Mouse (Mus musculus): ENCODE measurements around the gene Tmem86b. TPM values are rescaled to one million over a fixed set of nuclear protein-coding genes. Genes with fewer than 3 reads are reported as not detected.

Tmem86b gene
- polyA plus RNA-seq, 1 experiment, result 2.8 TPM

DNA sequence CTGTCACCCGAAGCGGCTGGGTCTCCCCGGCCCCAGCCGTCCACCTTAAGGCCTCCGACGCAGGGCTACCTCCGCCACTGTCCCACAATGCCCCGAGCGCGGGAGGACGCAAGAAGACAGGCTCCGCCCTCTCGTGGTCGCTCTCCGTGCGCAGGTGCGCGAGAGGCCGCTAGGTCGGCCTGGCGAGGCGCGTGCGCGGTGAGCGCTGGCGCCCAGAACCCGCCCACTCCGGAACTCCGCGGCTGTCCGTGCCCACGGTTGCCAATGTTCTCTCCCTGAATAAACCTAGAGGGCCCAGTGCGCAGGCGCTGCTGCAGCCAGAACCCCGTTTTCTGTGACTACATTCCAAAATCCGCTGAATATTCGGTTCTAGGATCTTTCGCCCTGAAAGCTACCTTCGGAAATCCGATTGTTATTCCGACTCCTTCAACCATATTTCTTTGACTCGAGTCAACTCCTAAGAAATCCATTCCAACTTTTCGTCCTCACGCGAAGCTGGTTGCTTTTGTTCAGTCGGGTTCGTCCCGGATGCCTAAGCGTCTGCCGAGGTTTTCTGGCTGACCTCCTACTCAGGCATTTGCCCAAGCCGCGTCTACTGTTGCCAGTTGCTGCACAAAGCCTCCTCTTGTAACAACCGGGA is 27.8 kb upstream of the Tmem86b start, which contains the start of gene Ppp6r1:
Gene Ppp6r1 (minus strand): TSS at position 108 of the 640 bp plus-strand sequence.
- peak within 1 kb of the TSS; percentile 85 for H3ac ChIP-seq (ENCODE audit: control insufficient read depth, insufficient read length, low read depth)
- TF ChIP-seq FOSL1 (IDR thresholded peaks at IDR 0.05; ENCODE audit: insufficient read depth, low read length, poor library complexity, severe bottlenecking) (no peak), MAX (IDR thresholded peaks at IDR 0.05) (no peak), USF1 (IDR thresholded peaks at IDR 0.05; ENCODE audit: low read depth) (no peak), MYOD1 (IDR thresholded peaks at IDR 0.05; ENCODE audit: control insufficient read depth, insufficient read length, low read depth) (no peak), CTCF (IDR thresholded peaks at IDR 0.05; ENCODE audit: control insufficient read depth, insufficient read depth, insufficient read length) (no peak), MYOG (IDR thresholded peaks at IDR 0.05; ENCODE audit: control insufficient read depth, extremely low read depth, insufficient read length) (no peak), CEBPB (IDR thresholded peaks at IDR 0.05; ENCODE audit: low read depth) (no peak)
- H3K4me3 ChIP-seq (ENCODE audit: insufficient read depth, poor library complexity, severe bottlenecking), result peak within 1 kb of the TSS; percentile 72
- H3K36me3 ChIP-seq (ENCODE audit: control insufficient read depth, insufficient read depth), result no peaks in the 10 kb centered on the region
- peaks cover 48% of the 10 kb centered on the region for H3K79me2 ChIP-seq (ENCODE audit: control insufficient read depth, insufficient read depth)
- H3K27me3 ChIP-seq (ENCODE audit: control insufficient read depth, insufficient read depth, insufficient read length), result no peaks in the 10 kb centered on the region
- peaks cover 41% of the 10 kb centered on the region for H3K79me3 ChIP-seq (ENCODE audit: low read depth)

- Histone ChIP-seq H3K27me3 (ENCODE audit: control insufficient read depth, insufficient read depth, insufficient read length) (no peaks in the 10 kb centered on the region), H3K4me3 (ENCODE audit: insufficient read depth, poor library complexity, severe bottlenecking) (peak overlapping the region; percentile 72), H3ac (ENCODE audit: control insufficient read depth, insufficient read length, low read depth) (peak overlapping the region; percentile 85), H3K79me3 (ENCODE audit: low read depth) (peaks cover 47% of the 10 kb centered on the region), H3K36me3 (ENCODE audit: control insufficient read depth, insufficient read depth) (no peaks in the 10 kb centered on the region), H3K79me2 (ENCODE audit: control insufficient read depth, insufficient read depth) (peaks cover 55% of the 10 kb centered on the region)
- TF ChIP-seq MYOD1 (IDR thresholded peaks at IDR 0.05; ENCODE audit: control insufficient read depth, insufficient read length, low read depth) (no peak), MAX (IDR thresholded peaks at IDR 0.05) (no peak), USF1 (IDR thresholded peaks at IDR 0.05; ENCODE audit: low read depth) (no peak), FOSL1 (IDR thresholded peaks at IDR 0.05; ENCODE audit: insufficient read depth, low read length, poor library complexity, severe bottlenecking) (no peak), CEBPB (IDR thresholded peaks at IDR 0.05; ENCODE audit: low read depth) (no peak)
Observed at GRCm38 (mm10) chr7:4658128-4658907, 27.1 kb upstream of the Tmem86b start.

DNA sequence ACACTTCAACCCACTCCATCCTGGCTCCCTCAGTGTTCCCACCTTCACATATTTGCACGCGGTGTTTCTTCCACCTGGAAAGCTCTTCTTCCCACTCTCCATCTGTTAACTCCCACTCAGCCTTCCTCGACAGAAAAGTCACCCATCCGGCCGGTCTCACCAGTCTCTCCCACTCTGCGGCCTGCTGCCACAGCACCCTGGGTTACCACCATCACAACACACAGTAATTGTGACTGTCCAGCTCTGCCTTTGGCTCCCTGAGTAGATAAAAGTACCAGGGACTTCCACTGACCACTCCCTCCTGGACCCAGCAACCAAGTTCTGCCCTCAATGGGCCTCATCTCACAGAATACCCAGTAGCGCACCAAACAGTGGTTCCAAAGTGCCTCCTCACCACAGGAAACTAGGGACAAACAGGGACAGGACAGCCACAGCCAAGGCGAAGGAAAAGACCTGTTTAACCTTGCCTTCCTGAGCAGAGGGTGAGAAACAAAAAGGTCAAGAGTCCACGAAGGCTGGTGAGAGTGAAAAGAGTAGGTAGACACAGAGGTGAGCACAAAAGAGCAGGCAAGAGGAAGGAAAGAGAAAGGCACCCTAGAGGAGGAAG is 26.4 kb upstream of the Tmem86b start:
- no peak for TF ChIP-seq MYOG (IDR thresholded peaks at IDR 0.05; ENCODE audit: control insufficient read depth, extremely low read depth, insufficient read length)
- TF ChIP-seq FOSL1 (IDR thresholded peaks at IDR 0.05; ENCODE audit: insufficient read depth, low read length, poor library complexity, severe bottlenecking), result no peak
- TF ChIP-seq CEBPB (IDR thresholded peaks at IDR 0.05; ENCODE audit: low read depth), result no peak
- TF ChIP-seq USF1 (IDR thresholded peaks at IDR 0.05; ENCODE audit: low read depth), result no peak
- no peak for TF ChIP-seq MYOD1 (IDR thresholded peaks at IDR 0.05; ENCODE audit: control insufficient read depth, insufficient read length, low read depth)
- TF ChIP-seq CTCF (IDR thresholded peaks at IDR 0.05; ENCODE audit: control insufficient read depth, insufficient read depth, insufficient read length), result no peak
- TF ChIP-seq MAX (IDR thresholded peaks at IDR 0.05), result no peak
- H3K27me3 ChIP-seq (ENCODE audit: control insufficient read depth, insufficient read depth, insufficient read length), result no peaks in the 10 kb centered on the region
- H3K36me3 ChIP-seq (ENCODE audit: control insufficient read depth, insufficient read depth), result peaks cover 5% of the 10 kb centered on the region
- peak overlapping the region; percentile 72 for H3K4me3 ChIP-seq (ENCODE audit: insufficient read depth, poor library complexity, severe bottlenecking)
- peaks cover 62% of the 10 kb centered on the region for H3K79me2 ChIP-seq (ENCODE audit: control insufficient read depth, insufficient read depth)
- peak overlapping the region; percentile 85 for H3ac ChIP-seq (ENCODE audit: control insufficient read depth, insufficient read length, low read depth)
- H3K79me3 ChIP-seq (ENCODE audit: low read depth), result peaks cover 53% of the 10 kb centered on the region

- Histone ChIP-seq H3ac (ENCODE audit: control insufficient read depth, insufficient read length, low read depth) (no peak overlapping the region), H3K27me3 (ENCODE audit: control insufficient read depth, insufficient read depth, insufficient read length) (no peaks in the 10 kb centered on the region), H3K36me3 (ENCODE audit: control insufficient read depth, insufficient read depth) (peaks cover 13% of the 10 kb centered on the region), H3K79me3 (ENCODE audit: low read depth) (peaks cover 61% of the 10 kb centered on the region), H3K79me2 (ENCODE audit: control insufficient read depth, insufficient read depth) (peaks cover 70% of the 10 kb centered on the region), H3K4me3 (ENCODE audit: insufficient read depth, poor library complexity, severe bottlenecking) (no peak overlapping the region)
- TF ChIP-seq MAX (IDR thresholded peaks at IDR 0.05) (no peak), USF1 (IDR thresholded peaks at IDR 0.05; ENCODE audit: low read depth) (no peak), FOSL1 (IDR thresholded peaks at IDR 0.05; ENCODE audit: insufficient read depth, low read length, poor library complexity, severe bottlenecking) (no peak), MYOG (IDR thresholded peaks at IDR 0.05; ENCODE audit: control insufficient read depth, extremely low read depth, insufficient read length) (no peak), CTCF (IDR thresholded peaks at IDR 0.05; ENCODE audit: control insufficient read depth, insufficient read depth, insufficient read length) (no peak), MYOD1 (IDR thresholded peaks at IDR 0.05; ENCODE audit: control insufficient read depth, insufficient read length, low read depth) (no peak), CEBPB (IDR thresholded peaks at IDR 0.05; ENCODE audit: low read depth) (no peak)
Observed at GRCm38 (mm10) chr7:4656818-4657217, 25.6 kb upstream of the Tmem86b start.

GRCm38 (mm10) chr7:4655916-4656315 is 24.7 kb upstream of the Tmem86b start:
- H3K79me2 ChIP-seq (ENCODE audit: control insufficient read depth, insufficient read depth), result peaks cover 79% of the 10 kb centered on the region
- no peaks in the 10 kb centered on the region for H3K27me3 ChIP-seq (ENCODE audit: control insufficient read depth, insufficient read depth, insufficient read length)
- H3K36me3 ChIP-seq (ENCODE audit: control insufficient read depth, insufficient read depth), result peaks cover 20% of the 10 kb centered on the region
- no peak overlapping the region for H3ac ChIP-seq (ENCODE audit: control insufficient read depth, insufficient read length, low read depth)
- H3K4me3 ChIP-seq (ENCODE audit: insufficient read depth, poor library complexity, severe bottlenecking), result no peak overlapping the region
- H3K79me3 ChIP-seq (ENCODE audit: low read depth), result peaks cover 70% of the 10 kb centered on the region
- TF ChIP-seq MYOG (IDR thresholded peaks at IDR 0.05; ENCODE audit: control insufficient read depth, extremely low read depth, insufficient read length), result no peak
- TF ChIP-seq FOSL1 (IDR thresholded peaks at IDR 0.05; ENCODE audit: insufficient read depth, low read length, poor library complexity, severe bottlenecking), result no peak
- no peak for TF ChIP-seq CTCF (IDR thresholded peaks at IDR 0.05; ENCODE audit: control insufficient read depth, insufficient read depth, insufficient read length)
- TF ChIP-seq MYOD1 (IDR thresholded peaks at IDR 0.05; ENCODE audit: control insufficient read depth, insufficient read length, low read depth), result no peak
- TF ChIP-seq USF1 (IDR thresholded peaks at IDR 0.05; ENCODE audit: low read depth), result no peak
- TF ChIP-seq CEBPB (IDR thresholded peaks at IDR 0.05; ENCODE audit: low read depth), result no peak

Data from C2C12 (cell line).